Mouse (Mus musculus): ENCODE data around the gene Rbl2.

Rbl2 gene

DNA sequence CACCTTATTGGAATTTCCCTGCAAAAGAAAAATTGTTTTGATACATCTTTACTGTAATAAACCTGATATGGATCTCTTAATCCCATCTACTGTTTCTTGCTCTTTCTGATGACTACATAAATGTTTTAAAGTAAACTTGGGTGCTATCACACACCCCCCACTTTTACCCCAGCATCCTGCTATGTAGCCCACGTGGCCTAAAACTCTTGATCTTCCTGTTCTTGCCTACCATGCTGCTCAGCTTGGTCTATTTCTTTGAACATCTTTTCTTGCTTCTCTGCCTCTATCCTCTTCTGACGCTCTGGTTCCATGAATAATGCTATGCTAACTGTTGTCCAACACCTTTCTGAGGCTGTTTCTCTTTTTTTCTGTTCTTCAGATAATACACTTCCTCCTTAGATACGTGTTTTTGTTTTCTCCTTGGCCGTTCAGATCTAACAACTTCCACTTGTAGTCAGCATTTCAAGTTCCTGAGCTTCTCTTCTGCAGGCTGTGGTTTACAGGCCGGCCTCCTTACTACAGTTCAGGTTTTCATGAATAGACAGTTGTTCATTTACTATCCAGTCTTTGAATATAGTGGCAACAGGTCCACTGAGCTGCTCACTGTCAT is 42.1 kb downstream of the Rbl2 start:
- no peak for DNase-seq

DNA sequence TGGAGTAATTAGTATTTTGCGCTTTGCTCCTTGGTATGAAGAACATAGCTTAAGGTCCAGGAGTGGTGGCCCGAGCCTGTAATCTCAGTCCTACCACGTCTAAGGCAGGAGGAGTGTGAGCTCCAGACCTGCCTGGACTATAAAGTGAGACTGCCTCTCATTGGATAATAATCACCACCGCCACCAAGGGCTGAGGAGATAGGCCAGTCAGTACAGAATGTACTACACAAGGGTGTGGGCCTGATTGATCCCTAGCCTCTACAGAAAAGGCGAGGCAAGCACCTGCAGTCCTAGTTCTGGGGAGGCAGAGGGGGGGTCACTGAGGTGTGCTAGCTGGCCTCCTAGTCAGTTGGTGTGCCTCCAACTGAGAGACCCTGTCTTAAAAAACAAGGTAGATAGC is 44.6 kb downstream of the Rbl2 start:
- no peak for DNase-seq

DNA sequence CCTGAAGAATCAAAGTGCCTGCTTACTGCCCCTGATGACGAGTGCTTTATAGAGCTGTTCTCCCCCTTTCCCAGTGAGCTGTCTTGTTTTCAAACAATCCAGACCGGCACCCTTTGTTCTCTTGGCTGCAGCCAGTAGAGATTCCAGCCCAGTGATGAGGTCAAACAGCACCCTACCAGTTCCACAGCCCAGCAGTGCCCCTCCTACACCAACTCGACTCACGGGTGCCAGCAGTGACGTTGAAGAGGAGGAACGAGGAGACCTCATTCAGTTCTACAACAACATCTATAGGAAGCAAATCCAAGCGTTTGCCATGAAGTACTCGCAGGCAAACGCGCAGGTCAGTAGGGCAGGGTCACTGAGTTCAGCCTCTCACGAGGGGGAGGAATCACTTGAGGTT is 45.1 kb downstream of the Rbl2 start:
- peak; percentile 36 for DNase-seq

DNA sequence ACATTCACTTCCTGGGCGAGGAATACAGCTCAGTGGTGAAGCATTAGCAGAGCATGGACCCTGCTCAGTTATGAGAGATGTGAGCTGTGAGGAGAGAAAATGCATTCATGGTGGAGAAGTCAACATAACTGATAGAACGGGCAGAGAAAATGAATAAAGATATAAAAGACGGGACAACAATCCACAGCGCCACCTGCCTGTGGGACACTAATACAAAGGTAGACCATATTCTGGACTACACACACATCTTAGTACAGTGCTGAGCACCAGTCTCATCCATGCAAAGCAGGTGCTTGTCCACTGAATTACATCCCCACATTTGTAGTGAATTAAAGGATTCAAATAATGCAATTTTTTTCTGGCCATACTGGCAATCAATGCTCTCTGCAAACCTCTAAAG is 47.7 kb downstream of the Rbl2 start:
- no peak for DNase-seq

DNA sequence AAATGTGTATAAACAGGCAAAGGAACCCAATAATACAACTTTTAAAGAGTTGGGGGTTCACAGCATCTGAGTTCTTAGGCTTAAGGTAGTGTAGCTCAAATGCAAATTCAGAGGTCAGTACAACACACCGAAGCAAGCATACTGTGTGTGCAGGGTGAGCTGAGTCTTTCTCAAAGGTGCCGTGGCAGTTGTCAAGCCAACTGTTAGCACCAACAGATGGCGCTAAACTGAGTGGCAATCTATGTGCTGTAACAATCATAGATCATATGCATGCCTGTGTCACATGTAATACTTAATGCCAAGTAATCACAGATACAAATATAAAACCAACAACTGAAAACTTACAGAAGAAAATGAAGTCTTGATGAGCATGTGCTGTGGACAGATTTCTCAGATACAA is 48.3 kb downstream of the Rbl2 start:
- no peak for DNase-seq

DNA sequence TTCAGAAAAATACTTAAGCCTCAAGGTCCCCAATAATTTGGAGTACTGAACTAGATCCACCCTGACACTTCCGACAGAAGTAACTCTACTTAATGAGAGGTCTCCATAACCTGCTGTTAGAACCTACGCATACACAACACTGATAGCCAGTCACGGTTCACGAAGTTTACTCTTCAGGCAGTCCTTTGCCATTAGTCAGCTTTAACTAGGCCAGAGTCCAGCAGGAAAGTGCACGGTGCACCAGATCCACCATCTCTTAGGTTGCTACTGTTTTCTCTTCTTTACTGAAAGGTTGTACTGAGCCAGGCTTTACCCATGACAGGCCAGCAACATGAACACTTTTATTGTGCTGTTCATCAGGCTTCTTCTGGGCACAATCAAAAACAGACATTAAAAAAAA is 54.5 kb downstream of the Rbl2 start:
- peak; percentile 83 for DNase-seq

DNA sequence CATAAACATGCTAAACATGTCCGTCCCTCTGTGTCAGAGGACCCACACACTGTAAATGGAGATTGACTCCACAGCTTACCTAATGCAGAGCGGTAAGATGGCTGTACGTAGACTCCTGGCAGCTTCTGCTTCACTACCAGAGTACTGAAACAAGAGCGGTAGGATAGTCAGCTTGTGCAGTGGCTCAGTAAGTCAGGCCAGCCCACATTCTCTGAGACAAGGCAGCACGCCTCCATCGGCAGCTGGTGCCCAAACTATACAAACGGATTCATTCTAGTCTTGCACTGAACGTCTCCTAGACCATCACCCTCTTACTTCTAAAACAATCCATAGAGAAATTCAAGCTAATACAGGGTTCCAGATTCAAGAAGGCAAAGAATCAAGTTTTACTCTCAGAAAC is 56.9 kb downstream of the Rbl2 start:
- no peak for DNase-seq

DNA sequence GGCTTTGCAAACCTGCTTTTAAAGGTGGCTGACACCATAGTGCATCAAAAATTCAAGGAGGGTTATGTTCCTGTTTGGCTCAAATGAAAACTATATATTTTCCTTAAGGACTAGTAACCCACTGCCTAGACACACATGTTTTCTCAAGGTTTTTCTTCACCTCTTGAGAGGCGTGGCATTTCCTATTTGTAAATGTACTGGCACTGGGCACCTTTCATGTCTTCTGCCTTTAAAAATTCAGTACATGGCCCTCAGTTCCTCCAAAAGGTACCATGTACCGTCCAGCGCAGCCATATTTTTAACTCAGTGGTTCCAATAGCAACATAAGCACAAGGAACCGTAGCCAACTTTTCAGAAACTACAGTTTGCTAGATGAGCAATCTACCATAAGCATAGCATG is 62.9 kb downstream of the Rbl2 start:
- no peak for DNase-seq

DNA sequence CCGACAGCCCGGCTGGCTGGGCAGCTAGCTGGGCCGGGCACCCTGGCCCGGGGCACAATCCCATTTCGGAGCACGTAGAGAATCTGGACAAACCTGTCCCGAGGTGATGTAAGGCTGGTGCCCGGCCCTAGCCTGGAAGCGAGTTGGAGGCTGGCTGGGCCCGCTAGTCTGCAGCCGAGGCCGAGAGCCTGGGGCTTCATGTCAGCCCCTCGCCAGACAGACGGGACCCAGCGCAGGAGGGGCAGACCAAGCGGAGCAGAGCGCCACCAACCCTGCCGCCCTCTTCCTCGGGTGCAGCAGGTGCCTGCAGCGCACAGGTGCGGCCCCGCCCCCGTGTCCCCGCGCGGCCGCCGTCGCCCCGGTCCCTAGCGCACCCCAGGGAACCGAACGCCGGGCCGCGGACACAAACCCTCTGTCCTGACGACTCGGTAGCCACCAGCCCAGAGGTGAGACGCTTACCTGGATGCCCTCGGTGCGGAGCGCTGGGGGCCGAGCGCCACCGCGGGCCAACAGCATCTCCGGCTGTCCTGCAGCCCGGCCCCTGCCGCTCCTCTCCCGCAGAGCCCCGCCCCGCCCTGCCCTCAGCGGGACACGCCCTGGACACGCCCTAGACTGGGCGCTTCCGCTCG is 63.7 kb downstream of the Rbl2 start:
- no peak for DNase-seq

DNA sequence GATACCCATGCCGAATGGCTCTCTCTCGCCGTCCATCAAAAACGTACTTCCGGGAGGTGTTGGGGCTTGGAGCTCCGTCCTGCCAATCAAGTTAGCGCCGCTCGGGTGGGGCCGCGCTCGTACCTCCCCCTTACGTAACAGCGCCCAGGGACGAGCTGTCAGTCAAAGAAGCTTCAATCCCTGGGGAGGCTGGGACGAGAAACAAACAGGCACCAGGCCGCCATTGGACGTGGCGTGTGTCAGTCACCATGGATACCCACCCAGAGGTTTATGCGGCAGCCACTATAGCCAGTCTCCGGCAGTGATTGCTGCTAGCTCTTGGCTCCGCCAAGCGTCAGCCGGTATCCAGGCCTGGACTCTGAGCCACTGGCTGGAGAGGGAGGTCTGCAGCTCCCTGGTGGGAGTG is 64.2 kb downstream of the Rbl2 start:
- DNase-seq = peak; percentile 100

DNA sequence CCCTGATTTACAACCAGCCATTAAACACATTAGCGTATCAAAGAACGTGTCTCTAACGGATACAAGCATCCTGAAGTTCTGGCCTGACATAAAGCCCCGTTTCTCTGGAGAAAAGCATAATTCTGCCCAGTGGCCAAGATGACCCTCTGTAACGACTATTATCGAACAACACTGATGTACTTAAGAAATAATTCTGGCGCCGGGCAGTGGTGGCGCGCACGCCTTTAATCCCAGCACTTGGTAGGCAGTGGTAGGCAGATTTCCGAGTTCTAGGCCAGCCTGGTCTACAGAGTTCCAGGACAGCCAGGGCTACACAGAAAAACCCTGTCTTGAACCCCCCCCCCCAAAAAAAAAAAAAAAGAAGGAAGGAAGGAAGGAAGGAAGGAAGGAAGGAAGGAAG is 64.8 kb downstream of the Rbl2 start:
- no peak for DNase-seq

DNA sequence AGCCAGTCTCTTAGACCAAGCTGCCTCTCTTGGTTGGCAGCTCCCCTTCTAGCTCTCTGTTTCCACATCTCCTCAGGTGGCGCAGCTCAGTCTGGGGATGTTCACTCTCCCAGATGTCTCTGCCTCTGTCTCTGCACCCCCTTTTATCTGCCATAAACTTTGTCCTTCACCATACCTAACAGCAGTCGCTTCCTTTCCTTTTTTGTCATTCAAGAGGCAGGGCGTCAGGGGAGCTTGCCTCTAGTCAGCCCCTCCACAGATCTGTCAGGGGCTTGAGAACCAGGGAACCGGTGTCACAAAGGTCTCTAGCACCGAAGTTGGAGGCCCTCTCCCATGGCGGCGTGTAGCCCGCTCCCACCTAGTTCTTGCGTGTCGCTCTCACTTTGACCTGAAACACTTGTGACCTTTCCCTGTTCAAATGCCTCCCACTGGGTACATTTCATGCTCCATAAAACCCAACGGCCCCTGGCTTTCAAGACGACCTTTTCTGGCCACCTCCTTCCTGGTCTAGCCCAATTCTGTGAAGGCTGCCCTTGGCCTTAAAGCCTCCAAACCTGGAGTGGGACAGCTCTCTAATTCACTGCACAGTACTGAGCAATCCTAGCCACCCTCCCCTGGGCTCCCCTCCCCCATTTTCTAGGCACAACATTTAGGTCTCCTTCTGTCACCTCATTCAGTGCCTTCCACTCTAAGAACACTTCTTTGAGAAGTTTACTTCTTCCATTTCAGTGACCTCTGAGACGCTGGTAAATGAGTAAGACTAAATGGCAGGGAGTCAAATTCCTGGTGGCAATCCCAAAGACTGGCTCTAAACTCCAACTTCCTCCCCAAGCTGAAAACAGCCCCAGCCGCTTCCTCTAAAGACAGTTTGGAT is 65.7 kb downstream of the Rbl2 start:
- DNase-seq = peak; percentile 91

DNA sequence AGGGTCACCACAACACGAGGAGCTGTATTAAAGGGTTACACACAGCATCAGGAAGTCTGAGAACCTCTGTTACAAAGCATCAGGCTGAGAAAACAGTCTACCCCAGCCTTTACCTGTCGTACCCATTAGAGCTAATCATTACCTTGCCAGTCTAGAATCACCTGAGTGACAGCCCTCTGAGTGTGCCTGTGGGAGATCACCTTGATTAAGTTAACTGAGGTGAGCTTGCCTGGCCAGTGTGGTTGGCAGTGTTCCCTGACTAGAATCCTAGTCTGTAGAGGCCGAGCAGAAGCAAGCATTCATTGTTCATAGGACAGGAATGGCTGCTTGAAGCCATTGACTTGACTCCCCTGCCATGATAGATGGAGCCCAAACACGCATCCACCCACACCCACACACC is 71.0 kb downstream of the Rbl2 start:
- DNase-seq = peak; percentile 80

DNA sequence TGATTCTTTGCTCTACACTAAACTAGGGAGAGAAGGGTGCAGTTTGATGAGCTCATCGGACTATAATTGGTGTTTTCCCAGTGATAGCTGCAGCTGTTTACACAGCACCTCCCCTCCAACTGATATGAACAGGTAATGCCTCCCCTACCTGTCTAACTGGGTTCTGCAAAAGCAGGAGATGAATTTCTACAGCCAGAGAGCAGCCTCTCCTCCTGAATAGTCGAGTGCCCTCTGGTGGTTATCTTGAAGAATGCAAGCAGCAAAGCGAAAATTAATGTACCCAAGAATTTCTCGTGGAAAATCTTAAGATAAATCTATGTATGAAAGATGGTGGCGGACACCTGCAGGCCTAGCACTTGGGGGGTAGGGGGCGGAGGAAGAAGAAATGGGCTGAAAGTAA is 77.9 kb downstream of the Rbl2 start:
- DNase-seq = peak; percentile 76

DNA sequence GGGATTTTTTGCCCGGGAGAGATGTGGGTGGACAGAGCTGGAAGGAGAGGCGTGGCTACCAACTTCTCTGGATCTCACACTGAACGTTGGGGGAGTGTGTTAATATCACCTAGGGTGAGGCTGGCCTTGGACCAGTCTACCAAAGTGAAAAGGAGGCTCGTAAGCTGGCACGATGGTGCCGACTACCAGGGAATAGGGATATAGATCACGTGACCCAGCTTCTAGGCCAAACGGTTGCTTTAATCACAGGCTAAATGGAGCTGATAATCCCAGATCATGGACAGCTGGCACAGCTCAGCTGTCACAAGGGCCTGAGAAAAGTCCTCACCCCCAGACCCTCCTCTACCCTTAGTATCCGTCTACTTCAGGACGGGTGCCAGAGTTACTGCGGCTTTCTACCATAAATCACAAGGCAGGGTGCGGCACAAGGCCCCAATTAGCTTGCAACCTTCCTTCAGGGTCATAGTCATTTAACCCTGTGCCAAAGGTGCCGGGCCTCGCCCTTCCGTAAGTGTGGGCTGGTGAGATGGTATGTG is 78.9 kb downstream of the Rbl2 start:
- peak; percentile 59 for DNase-seq

DNA sequence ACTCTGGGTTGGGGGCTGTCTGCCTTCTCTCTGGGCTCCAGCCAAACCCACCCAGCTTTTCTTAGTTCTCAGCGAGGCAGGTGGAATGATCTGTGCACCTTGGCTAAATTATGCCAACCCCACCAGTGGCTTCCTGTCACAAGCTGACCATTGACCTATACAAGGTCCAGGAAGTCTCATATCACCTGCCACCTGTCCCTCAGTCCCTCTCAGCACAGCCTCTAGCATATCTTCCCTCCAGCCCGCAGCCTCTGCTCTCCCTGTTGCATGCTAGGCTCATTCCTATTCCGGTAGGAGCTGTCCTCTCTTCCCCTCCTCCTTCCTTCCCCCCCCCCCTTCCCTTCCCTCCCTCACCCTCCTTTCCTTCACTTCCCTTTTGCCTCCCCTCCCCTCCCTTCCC is 79.4 kb downstream of the Rbl2 start:
- DNase-seq = no peak

DNA sequence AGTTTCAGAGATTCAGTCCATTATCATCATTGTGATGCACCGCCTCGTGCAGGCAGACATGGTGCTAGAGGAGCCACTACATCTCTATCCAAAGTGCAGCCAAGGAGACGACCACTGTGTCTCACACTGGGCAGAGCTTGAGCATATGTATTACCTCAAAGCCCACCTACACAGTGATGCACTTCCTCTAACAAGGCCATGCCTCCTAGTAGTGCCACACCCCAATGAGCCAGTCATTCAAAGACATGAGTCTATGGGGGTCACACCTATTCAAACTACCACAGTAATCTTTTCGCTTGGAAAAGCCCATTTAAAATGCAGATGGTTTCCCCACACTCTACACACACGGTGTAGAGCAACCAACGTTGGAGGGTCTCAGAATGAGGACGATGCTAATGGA is 81.7 kb downstream of the Rbl2 start:
- no peak for DNase-seq

DNA sequence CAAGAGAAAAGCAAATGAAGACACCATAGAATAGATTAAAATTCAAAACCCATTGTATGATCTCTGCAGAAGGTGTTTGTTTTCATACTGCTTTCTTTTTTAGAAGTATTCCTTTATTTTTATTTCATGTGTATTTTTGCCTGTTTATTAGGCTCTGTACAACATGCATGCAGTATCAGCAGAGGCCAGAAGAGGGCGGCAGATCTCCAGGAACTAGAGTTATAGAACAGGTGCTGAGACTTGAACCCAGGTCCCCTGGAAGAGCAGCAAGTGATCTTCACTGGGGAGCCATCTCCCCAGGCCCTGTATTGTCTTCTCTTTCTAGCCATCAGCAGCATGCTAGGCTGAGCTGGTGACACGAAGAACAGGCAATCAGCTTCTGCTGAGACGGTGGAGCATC is 84.0 kb downstream of the Rbl2 start:
- no peak for DNase-seq

DNA sequence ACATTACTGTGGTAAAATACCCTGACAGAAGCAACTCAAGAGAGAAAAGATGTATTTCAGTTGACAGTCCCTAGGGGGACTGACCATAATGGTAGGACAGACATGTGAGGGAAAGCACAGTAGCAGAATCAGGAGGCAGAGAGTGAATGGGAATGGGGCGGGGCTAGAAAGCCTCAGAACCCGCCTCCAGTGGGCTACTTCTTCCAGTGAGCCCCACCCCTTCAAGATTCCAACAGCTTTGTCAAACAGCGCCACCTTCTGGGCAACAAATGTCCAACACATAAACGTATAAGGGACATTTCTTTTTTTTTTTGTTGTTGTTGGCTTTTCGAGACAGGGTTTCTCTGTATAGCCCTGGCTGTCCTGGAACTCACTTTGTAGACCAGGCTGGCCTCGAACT is 84.7 kb downstream of the Rbl2 start:
- peak; percentile 76 for DNase-seq

DNA sequence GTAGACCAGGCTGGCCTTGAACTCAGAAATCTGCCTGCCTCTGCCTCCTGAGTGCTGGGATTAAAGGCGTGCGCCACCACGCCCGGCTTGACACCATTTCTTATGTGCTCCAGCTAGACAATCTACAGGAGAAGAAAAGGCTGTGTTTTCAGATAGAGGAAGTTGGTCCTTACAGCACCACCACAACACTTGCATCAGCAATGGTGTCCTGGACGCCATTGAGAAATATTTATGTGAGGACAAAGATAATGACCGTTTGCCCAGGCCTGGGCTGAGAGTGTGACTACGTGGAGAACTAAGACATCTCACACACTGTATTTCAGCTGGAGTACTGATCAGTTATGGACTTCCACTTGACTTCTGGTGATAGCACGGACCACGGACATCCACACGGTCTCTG is 88.8 kb downstream of the Rbl2 start:
- no peak for DNase-seq

DNA sequence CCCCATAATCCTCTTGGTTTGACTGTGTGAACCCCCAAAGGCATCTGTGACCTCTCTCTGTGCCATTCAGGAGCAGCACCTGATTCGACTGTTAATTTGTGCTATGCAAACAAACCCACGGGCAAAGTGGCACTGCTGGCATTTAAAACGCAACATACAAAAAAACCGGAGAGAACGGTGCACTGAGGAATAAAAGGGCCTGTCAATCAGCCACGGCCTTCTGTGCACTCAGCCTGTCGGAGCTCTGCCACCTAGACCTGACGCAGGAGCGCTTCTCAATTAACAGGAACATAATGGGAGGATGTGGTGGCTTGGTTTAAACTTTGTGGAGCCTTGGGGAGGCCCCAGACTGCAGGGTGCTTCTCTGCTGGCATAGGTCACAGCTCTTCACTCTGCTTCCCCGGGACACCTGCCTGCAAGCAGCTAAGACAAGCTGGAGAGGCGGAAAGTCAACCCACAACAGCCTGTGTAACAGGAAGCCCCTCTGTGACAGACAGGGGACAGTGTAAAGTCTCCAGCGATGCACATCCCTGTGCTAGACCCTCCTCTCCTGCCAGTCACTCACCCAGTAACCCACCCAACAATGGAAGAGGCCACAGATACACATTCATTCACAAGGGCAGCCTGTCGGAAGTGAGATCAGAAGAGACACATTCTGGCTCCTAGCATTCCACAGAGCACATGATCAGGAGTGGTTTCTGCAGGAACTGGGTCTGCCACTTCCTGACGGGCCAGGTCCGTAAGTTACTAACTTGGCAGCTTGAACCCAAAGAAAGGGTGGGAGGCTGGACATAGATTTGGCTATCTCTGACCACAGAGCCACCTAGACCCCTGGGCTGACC is 90.3 kb downstream of the Rbl2 start:
- no peak for DNase-seq

DNA sequence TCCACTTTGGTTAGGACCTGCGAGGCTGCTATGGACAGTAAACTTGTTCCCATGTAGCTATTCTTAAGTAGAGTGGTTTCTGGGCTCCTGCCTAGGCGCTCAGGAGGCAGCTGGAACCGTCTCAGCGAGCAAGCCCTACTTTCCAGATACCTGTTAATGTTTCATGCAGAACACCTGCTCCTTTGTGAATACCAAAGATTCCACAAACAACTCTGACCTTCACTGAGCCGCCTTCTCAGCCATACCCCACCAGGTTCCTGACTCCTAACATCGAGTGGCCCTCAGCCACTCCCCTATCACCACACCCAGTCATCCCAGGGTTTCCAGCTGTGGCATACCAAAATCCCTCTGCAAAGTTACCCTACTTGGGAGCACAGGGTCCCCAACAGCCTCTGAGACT is 100.3 kb downstream of the Rbl2 start:
- DNase-seq = peak; percentile 43

DNA sequence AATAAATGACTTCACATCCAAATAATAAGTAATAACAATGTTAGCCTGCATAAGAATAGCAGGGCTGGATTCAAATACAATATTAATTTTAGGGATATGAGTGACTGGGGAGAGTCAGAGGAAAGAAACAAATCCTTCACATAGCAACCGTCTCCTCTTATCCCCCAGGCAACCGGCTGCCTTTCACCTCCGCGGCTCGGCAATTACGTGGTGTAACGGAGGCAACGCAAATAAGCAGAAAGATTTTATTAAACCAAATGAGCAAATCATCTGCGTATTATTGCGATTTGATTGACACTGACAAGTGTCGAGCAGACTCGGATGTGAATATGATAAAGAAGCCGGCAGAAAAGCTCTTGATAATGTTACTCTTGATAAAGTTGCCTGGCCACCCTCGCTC is 101.1 kb downstream of the Rbl2 start:
- no peak for DNase-seq
